Mouse (Mus musculus): ENCODE results near the gene Padi3. TPM values are rescaled to one million over a fixed set of nuclear protein-coding genes. Genes with fewer than 3 reads are reported as not detected.

Gene Padi3
- polyA plus RNA-seq (2012; fragmentation: generic; extraction: Trizol): under 1 TPM; 0.06 to 0.22 TPM

DNA sequence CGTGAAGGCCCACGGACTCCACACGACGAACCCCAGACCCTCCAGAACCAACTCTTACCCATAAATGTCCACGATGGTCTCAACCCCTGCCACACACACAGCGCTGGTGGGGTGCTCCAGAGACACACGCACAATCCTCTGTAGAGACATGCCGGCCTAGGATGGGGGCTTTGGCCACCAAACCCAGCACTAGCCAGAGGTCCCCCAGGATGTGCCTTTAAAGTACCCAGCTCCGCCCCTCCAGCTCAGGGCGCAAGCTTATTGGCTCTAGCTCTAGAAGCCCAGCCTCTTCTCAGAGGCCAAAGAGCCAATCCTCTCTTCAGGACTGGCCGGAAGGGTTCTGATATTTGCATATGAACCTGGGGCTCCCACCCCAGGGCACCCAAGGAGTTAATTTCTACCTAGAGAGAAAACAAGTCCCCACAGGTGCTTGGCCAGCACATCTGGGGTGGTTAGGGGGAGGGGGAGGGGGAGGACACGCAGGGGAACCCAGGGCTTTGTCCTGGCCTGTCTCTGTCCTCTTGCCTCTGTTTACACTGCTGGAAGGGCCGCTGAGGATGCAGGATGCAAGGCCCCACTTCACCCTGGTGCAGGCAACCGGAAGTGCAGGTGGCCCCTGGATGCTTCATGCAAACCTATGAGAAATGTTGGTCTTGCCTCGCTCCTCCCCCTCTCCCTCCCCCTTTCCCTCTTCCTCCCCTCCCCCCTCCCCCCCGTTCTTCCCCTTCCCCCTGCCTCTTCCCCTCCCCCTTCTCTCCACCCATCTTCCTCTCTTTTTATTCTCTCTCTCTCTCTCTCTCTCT lies at the start of gene Padi3:
Gene Padi3 (minus strand): TSS at position 191 of the 803 bp plus-strand sequence.

DNA sequence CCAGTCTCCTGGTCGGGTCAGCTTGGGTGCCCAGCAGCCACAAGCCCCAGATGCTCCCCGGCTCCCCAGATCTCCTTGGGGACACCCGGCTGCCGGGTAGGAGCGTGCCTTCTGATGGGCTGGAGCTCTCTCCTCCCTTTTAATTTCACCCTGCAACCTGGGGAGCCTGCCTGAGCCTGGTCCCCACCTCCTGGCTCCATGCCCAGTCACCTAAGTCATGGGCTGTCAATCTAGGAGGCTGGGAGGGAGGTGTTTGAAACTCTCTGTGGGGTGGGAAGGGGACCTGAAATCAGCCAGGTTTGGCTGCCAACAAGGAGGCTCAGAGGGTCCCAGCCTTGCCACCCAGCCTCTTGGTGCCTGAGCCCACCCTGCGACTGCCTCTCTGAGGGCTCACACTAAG lies 35.2 kb upstream of the Padi3 start, which contains the start of gene Padi1:
Gene Padi1 (minus strand): TSS at position 113 of the 400 bp plus-strand sequence.

DNA sequence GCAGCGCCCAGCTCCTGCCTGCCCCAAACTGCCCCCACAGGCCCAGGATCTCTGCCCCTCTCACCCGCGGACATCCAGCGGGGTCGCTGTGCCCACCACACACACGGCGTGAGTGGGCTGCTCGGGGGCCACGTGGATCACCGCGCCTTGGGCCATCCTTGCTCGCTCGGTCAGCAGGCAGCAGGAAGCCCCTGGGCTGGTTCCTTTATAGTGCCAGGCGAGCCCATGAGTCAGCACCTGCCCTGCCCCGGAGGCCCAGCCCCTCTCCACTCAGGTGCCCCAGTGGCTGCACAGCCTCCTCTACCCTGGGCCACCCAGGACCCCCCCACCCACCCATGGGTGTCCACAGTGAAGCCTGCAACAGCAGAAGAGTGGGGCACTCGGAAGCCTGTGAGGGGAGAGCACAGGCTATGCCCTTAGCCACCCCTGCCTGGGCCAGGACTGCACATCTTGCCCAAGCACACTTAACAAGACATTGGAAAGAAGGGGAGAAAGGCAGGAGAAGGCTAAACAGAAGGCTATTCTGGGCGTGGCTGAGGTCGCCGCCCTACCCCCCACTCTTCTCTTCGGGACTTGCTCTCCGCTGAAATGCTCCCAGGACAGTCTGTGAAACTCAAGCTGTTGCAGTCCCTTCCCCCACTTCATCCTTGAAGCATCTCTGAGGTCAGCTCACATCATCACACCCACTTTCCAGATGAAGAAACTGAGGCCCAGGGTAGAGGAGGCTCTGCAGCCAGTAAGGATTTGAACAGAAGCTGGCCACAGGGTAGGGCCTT lies 36.2 kb downstream of the Padi3 start, which contains the start of gene Padi4:
Gene Padi4 (minus strand): TSS at position 212 of the 776 bp plus-strand sequence.

DNA sequence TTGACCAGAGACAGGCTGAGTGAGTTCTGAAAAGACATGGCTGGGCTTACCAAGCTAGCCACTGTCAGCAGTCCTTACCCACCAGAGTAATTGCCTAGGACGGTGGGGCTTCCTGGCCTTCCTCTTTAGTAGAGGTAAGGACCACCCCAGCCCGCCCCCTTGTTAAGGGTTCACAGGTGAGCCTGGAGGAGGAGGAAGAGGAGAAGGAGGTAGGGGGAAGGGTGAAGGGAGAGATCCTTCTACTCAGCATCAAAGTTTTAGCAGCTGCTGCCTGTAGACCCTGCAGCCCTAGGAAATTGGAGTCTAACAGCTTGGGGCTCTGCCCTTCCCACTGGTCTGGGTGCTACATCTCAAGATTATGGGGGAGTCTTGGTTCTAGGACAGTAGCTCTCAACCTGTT lies 67.9 kb downstream of the Padi3 start, which contains the start of gene Padi6:
Gene Padi6 (minus strand): TSS at position 101 of the 400 bp plus-strand sequence.

Other genes starting within 250 kb of the Padi3 start
- 10 to 100 TPM in 1 of 2 experiments, 1 to 10 TPM in 1; 5.1 to 23.2 TPM for gene Arhgef10l, start 144.6 kb downstream of the Padi3 start, polyA plus RNA-seq (2012; fragmentation: generic; extraction: Trizol)
- 100 to 1,000 TPM in 1 of 2 experiments, 10 to 100 TPM in 1; 69.0 to 120 TPM for gene Rcc2, start 110.1 kb downstream of the Padi3 start, polyA plus RNA-seq (2012; fragmentation: generic; extraction: Trizol)
- gene Padi6, start 68.0 kb downstream of the Padi3 start, polyA plus RNA-seq (2012; fragmentation: generic; extraction: Trizol): not detected
- gene Padi4, start 36.4 kb downstream of the Padi3 start, polyA plus RNA-seq (2012; fragmentation: generic; extraction: Trizol): under 1 TPM; 0.04 to 0.05 TPM
- gene Padi1, start 35.1 kb upstream of the Padi3 start, polyA plus RNA-seq (2012; fragmentation: generic; extraction: Trizol): under 1 TPM in 1 of 2 experiments, not detected in 1; 0.01 TPM
- gene Padi2, start 95.7 kb upstream of the Padi3 start, polyA plus RNA-seq (2012; fragmentation: generic; extraction: Trizol): under 1 TPM; 0.27 to 0.33 TPM
- gene Sdhb, start 150.6 kb upstream of the Padi3 start, polyA plus RNA-seq (2012; fragmentation: generic; extraction: Trizol): 100 to 1,000 TPM; 193 to 286 TPM
- 10 to 100 TPM; 11.1 to 31.0 TPM for gene Atp13a2, start 176.2 kb upstream of the Padi3 start, polyA plus RNA-seq (2012; fragmentation: generic; extraction: Trizol)
- gene Mfap2, start 199.8 kb upstream of the Padi3 start, polyA plus RNA-seq (2012; fragmentation: generic; extraction: Trizol): under 1 TPM; 0.07 to 0.87 TPM
- gene Crocc, start 249.9 kb upstream of the Padi3 start, polyA plus RNA-seq (2012; fragmentation: generic; extraction: Trizol): 10 to 100 TPM in 1 of 2 experiments, 1 to 10 TPM in 1; 3.2 to 10.6 TPM

All from C3H10T1/2 (cell line).